Mouse (Mus musculus): ENCODE results near the gene Zg16. TPM values are rescaled to one million over a fixed set of nuclear protein-coding genes. Genes with fewer than 3 reads are reported as not detected.
A peak's percentile ranks its signal among the peaks of the same experiment; 100 is the strongest.

Zg16 gene
- polyA plus RNA-seq, 1 experiment from 2014 or later, result 34.1 TPM

DNA sequence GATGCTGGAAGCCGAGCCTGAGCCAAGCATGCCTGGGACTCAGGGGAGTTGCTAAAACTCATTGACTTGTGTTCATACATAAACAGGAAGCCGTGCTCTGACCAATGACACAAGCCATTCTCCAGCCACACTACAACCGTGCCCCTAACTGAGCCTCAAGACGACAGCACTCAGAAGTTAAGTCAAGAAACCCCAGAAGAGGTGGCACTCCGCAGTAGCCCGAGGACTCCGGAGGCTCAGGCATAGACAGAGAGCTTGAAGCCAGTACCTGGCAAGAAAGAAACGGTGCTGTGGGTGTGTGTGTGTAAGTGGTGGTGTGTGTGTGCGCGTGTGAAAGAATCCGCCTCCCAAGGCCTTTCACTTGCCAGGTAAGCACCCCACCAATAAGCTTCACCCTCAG, 27.8 kb upstream of the Zg16 start:
- no peaks in the 10 kb centered on the region for H3K9me3 ChIP-seq
- no peak overlapping the region for H3K4me3 ChIP-seq (replicated peaks)
- 71% methylated on average over 11 of the region's 11 CpGs for WGBS
- no peaks in the 10 kb centered on the region for H3K27me3 ChIP-seq (replicated peaks)
- H3K4me1 ChIP-seq, result peaks cover 18% of the 10 kb centered on the region
- H3K36me3 ChIP-seq, result no peaks in the 10 kb centered on the region
- ATAC-seq (ENCODE audit: insufficient read depth, low FRiP score, low read depth), result no peak
- H3K4me2 ChIP-seq, result no peak overlapping the region
- H3K9ac ChIP-seq, result no peak overlapping the region
- H3K27ac ChIP-seq, result no peak overlapping the region

GRCm38 (mm10) chr7:127113614-127114259, 26.6 kb upstream of the Zg16 start:
- 50% methylated on average over 11 of the region's 12 CpGs for WGBS
- ATAC-seq (ENCODE audit: insufficient read depth, low FRiP score, low read depth), result no peak
- Histone ChIP-seq H3K4me1 (peaks cover 18% of the 10 kb centered on the region), H3K4me3 (replicated peaks) (no peak overlapping the region), H3K27ac (no peak overlapping the region), H3K9me3 (no peaks in the 10 kb centered on the region), H3K9ac (no peak overlapping the region), H3K36me3 (no peaks in the 10 kb centered on the region), H3K4me2 (no peak overlapping the region), H3K27me3 (replicated peaks) (no peaks in the 10 kb centered on the region)

DNA sequence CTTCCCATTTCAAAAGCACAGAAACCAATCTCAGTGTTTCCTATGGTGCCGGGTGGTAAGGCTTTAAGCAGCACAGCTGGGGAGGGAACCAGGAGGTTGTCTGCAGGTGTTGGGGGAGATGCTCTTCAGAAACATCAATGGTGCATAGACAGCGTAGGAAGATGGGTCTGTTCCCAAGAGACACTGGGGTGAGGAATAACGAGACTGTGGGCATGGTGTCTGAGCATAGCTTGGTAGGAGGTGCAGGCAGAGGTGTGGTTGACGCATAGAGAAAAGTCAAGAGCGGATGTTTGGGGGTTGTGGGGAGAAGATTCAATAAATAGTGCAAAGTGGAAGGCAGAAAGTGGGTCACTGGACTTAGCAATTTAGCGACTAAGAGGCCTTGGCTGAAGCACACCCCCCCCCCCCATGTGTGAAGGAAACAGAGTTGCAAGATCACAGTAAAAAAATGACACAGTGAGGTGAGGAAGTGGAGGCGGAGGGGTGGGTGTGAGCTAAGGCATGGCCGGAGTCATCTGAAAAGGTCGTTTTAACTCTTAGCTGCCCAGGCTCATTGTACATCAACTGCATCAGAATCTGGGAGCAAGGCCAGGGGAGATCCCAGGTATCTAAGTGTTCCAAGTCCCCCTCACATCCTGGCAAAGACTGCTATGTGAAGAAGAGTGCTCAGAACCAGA, 25.9 kb upstream of the Zg16 start:
- 36% methylated on average over 9 of the region's 9 CpGs for WGBS
- Histone ChIP-seq H3K27ac (no peak overlapping the region), H3K36me3 (no peaks in the 10 kb centered on the region), H3K4me3 (replicated peaks) (no peak overlapping the region), H3K4me1 (peaks cover 18% of the 10 kb centered on the region), H3K9ac (no peak overlapping the region), H3K27me3 (replicated peaks) (no peaks in the 10 kb centered on the region), H3K9me3 (no peaks in the 10 kb centered on the region), H3K4me2 (no peak overlapping the region)
- ATAC-seq (ENCODE audit: insufficient read depth, low FRiP score, low read depth), result no peak

DNA sequence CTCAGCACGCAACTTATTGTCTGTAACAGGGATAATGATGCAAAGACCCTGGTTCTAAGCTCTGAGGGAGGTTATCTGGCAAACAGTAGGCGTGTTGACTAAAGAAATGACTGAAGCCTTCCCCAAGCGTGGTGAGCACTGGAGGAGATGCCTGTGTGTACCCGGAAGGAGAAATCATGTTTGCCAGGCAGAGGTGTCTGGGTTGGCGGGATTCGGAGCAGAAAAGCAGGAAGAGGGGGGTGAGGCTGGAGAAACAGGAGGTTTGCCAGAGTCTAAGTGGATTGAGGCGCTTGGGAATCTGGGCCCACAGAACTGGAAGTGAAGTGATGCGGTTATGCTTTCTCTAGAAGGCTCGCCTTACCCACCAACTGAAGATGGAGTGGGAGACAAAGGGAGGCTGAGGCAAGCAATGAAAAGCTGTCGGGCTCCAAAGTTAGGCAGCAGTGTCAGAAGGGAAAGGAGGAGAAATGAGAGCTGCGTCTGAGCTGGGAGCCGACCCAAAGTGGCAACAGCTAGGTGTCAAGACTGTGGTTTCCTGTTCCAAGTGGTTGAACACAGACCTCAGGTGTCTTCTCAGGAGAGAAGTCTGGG, 25.2 kb upstream of the Zg16 start:
- Histone ChIP-seq H3K36me3 (no peaks in the 10 kb centered on the region), H3K9me3 (no peaks in the 10 kb centered on the region), H3K4me2 (no peak overlapping the region), H3K9ac (no peak overlapping the region), H3K27ac (no peak overlapping the region), H3K4me1 (peaks cover 13% of the 10 kb centered on the region; the same call in 1 of the 2 replicates), H3K27me3 (replicated peaks) (no peaks in the 10 kb centered on the region), H3K4me3 (replicated peaks) (no peak overlapping the region)
- WGBS, result 68% methylated on average over 12 of the region's 12 CpGs
- no peak for ATAC-seq (ENCODE audit: insufficient read depth, low FRiP score, low read depth)

GRCm38 (mm10) chr7:127111461-127111860, 24.3 kb upstream of the Zg16 start:
- Histone ChIP-seq H3K4me3 (replicated peaks) (no peak overlapping the region), H3K27me3 (replicated peaks) (no peaks in the 10 kb centered on the region), H3K27ac (no peak overlapping the region), H3K9ac (no peak overlapping the region), H3K36me3 (no peaks in the 10 kb centered on the region), H3K9me3 (no peaks in the 10 kb centered on the region), H3K4me2 (no peak overlapping the region), H3K4me1 (peaks cover 13% of the 10 kb centered on the region; the same call in 1 of the 2 replicates)
- ATAC-seq (ENCODE audit: insufficient read depth, low FRiP score, low read depth), result no peak
- WGBS, result 39% methylated on average over 6 of the region's 6 CpGs

GRCm38 (mm10) chr7:127110239-127111007, 23.3 kb upstream of the Zg16 start:
- H3K4me3 ChIP-seq (replicated peaks), result no peak overlapping the region
- H3K9ac ChIP-seq, result no peak overlapping the region
- no peak overlapping the region for H3K27ac ChIP-seq
- no peaks in the 10 kb centered on the region for H3K27me3 ChIP-seq (replicated peaks)
- H3K9me3 ChIP-seq, result no peaks in the 10 kb centered on the region
- H3K4me1 ChIP-seq, result peaks cover 13% of the 10 kb centered on the region; the same call in 1 of the 2 replicates
- no peak overlapping the region for H3K4me2 ChIP-seq
- ATAC-seq (ENCODE audit: insufficient read depth, low FRiP score, low read depth), result no peak
- 42% methylated on average over 18 of the region's 18 CpGs for WGBS
- no peaks in the 10 kb centered on the region for H3K36me3 ChIP-seq

GRCm38 (mm10) chr7:127105551-127105950, 18.4 kb upstream of the Zg16 start:
- H3K36me3 ChIP-seq, result no peaks in the 10 kb centered on the region
- H3K27ac ChIP-seq, result no peak overlapping the region
- ATAC-seq (ENCODE audit: insufficient read depth, low FRiP score, low read depth), result no peak
- no peak overlapping the region for H3K9ac ChIP-seq
- no peak overlapping the region for H3K4me3 ChIP-seq (replicated peaks)
- 79% methylated on average over 7 of the region's 7 CpGs for WGBS
- H3K4me1 ChIP-seq, result peaks cover 3% of the 10 kb centered on the region
- H3K4me2 ChIP-seq, result no peak overlapping the region
- H3K9me3 ChIP-seq, result no peaks in the 10 kb centered on the region
- no peaks in the 10 kb centered on the region for H3K27me3 ChIP-seq (replicated peaks)

GRCm38 (mm10) chr7:127104560-127105332, 17.6 kb upstream of the Zg16 start:
- Histone ChIP-seq H3K27ac (no peak overlapping the region), H3K27me3 (replicated peaks) (no peaks in the 10 kb centered on the region), H3K4me2 (peak overlapping the region; percentile 68), H3K4me1 (peaks cover 3% of the 10 kb centered on the region), H3K36me3 (no peaks in the 10 kb centered on the region), H3K9ac (peak overlapping the region; percentile 37; the same call in 1 of the 2 replicates), H3K4me3 (replicated peaks) (peak overlapping the region; percentile 35), H3K9me3 (no peaks in the 10 kb centered on the region)
- WGBS, result 13% methylated on average over 17 of the region's 17 CpGs
- ATAC-seq (ENCODE audit: insufficient read depth, low FRiP score, low read depth), result peak; percentile 84; the same call in 1 of the 2 replicates

GRCm38 (mm10) chr7:127103960-127104359, 16.8 kb upstream of the Zg16 start:
- ATAC-seq (ENCODE audit: insufficient read depth, low FRiP score, low read depth), result no peak
- 56% methylated on average over 6 of the region's 6 CpGs for WGBS
- H3K4me3 ChIP-seq (replicated peaks), result no peak overlapping the region
- H3K4me2 ChIP-seq, result no peak overlapping the region
- peaks cover 3% of the 10 kb centered on the region for H3K4me1 ChIP-seq
- no peaks in the 10 kb centered on the region for H3K27me3 ChIP-seq (replicated peaks)
- H3K9ac ChIP-seq, result no peak overlapping the region
- no peaks in the 10 kb centered on the region for H3K36me3 ChIP-seq
- no peak overlapping the region for H3K27ac ChIP-seq
- H3K9me3 ChIP-seq, result no peaks in the 10 kb centered on the region

- H3K36me3 ChIP-seq, result no peaks in the 10 kb centered on the region
- H3K9me3 ChIP-seq, result no peaks in the 10 kb centered on the region
- no peak overlapping the region for H3K4me3 ChIP-seq (replicated peaks)
- 0 out of 2 replicates have a peak overlapping the region, but pooled peaks have one; percentile 11 for H3K27ac ChIP-seq
- WGBS, result 70% methylated on average over 6 of the region's 6 CpGs
- H3K27me3 ChIP-seq (replicated peaks), result no peaks in the 10 kb centered on the region
- H3K9ac ChIP-seq, result no peak overlapping the region
- H3K4me1 ChIP-seq, result peaks cover 3% of the 10 kb centered on the region
- ATAC-seq (ENCODE audit: insufficient read depth, low FRiP score, low read depth), result no peak
- no peak overlapping the region for H3K4me2 ChIP-seq
These were observed 15.0 kb upstream of the Zg16 start for GRCm38 (mm10) chr7:127102148-127102547.

DNA sequence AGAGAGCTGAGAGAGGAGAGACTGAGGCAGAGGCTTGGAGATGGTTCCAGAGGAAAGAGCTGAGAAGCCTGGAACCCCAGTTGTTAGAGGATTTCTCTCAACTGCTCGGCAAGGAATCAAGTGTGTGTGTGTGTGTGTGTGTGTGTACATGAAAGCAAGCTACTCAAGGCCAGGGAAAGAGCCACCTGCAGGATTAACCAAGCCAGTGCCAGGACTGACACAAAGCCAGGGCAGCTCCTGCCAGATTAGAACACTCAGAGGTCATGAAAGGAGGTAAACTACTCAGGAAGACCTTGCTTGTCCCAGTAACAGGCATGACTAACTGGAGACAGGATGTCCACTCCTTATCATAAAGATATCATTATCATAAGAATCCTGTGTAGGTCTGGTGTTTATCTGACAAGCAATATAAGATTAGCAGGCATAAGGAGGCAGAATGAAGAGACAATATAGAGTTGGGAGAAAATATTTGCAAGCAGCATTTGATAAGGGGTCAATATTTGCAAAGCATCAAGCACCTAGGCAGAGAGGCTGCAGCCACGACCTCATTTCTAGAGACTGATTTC, 14.4 kb upstream of the Zg16 start:
- Histone ChIP-seq H3K4me1 (peaks cover 3% of the 10 kb centered on the region), H3K4me2 (no peak overlapping the region), H3K4me3 (replicated peaks) (no peak overlapping the region), H3K27me3 (replicated peaks) (no peaks in the 10 kb centered on the region), H3K36me3 (no peaks in the 10 kb centered on the region), H3K9me3 (no peaks in the 10 kb centered on the region), H3K27ac (no peak overlapping the region), H3K9ac (no peak overlapping the region)
- WGBS, result 26% methylated on average over 2 of the region's 2 CpGs
- peak; percentile 45; the same call in 1 of the 2 replicates for ATAC-seq (ENCODE audit: insufficient read depth, low FRiP score, low read depth)

Data from stomach, embryonic 15.5 days (tissue).